Mouse (Mus musculus) hindbrain, embryonic 10.5 days (tissue): ENCODE results near the gene Lamc2. TPM values are rescaled to one million over a fixed set of nuclear protein-coding genes. Genes with fewer than 3 reads are reported as not detected.
A peak's percentile ranks its signal among the peaks of the same experiment; 100 is the strongest.

ENCODE experiments used
- DNase-seq: peaks from one replicate; pipeline ENCODE4 v3.0.0-alpha.2; 2017; ENCODE audit warnings: low spot score
- H3K27ac ChIP-seq: fragments of 300-500 bp; sonication (generic); 2 replicates; pipeline ENCODE4 v1.5.1; 2016; ENCODE audit warnings: mild to moderate bottlenecking, moderate library complexity
- H3K27me3 ChIP-seq: fragments of 300-500 bp; sonication (generic); 2 replicates; pipeline ENCODE4 v1.6.1; 2016; ENCODE audit warnings: mild to moderate bottlenecking; ENCODE audit not compliant: poor library complexity, insufficient read depth, severe bottlenecking
- H3K36me3 ChIP-seq: fragments of 300-500 bp; sonication (generic); 2 replicates; pipeline ENCODE4 v1.6.1; 2016; ENCODE audit warnings: mild to moderate bottlenecking, moderate library complexity
- H3K4me1 ChIP-seq: fragments of 300-500 bp; sonication (generic); replicated peaks from 2 replicates; pipeline ENCODE4 v1.6.1; 2016; ENCODE audit warnings: mild to moderate bottlenecking
- H3K4me3 ChIP-seq: fragments of 300-500 bp; sonication (generic); 2 replicates; pipeline ENCODE4 v1.5.1; 2016; ENCODE audit warnings: mild to moderate bottlenecking, moderate library complexity
- H3K9me3 ChIP-seq: fragments of 300-500 bp; sonication (generic); 2 replicates; pipeline ENCODE4 v1.6.1; 2016; ENCODE audit warnings: mild to moderate bottlenecking, moderate library complexity
- WGBS: fragments of 180-500 bp; shearing (Covaris S2); methylation state at CpG from one replicate; pipeline ENCODE4 v1.1.7; 2016; 5-methylcytosine and 5-hydroxymethylcytosine counted together
- polyA plus RNA-seq: library from polyadenylated mRNA; unstranded; fragments of >200 nt; fragmentation: Nextera tagmentation; extraction: Ambion mirVana; gene quantifications from 2 replicates; pipeline ENCODE4 v1.2.1, GENCODE M21; 2016

Lamc2 gene
- polyA plus RNA-seq, 1 experiment from 2014 or later, result 2.3 TPM

GRCm38 (mm10) chr1:153115315-153115714 is 70.9 kb downstream of the Lamc2 start:
- H3K4me1 ChIP-seq, result no peaks in the 10 kb centered on the region
- no peaks in the 10 kb centered on the region for H3K27me3 ChIP-seq
- WGBS, result 84% methylated on average over 8 of the region's 8 CpGs
- H3K9me3 ChIP-seq, result no peaks in the 10 kb centered on the region
- H3K4me3 ChIP-seq, result no peak overlapping the region
- DNase-seq, result no peak
- no peak overlapping the region for H3K27ac ChIP-seq
- no peaks in the 10 kb centered on the region for H3K36me3 ChIP-seq

GRCm38 (mm10) chr1:153111596-153111995 is 74.7 kb downstream of the Lamc2 start:
- H3K27me3 ChIP-seq, result no peaks in the 10 kb centered on the region
- peaks cover 7% of the 10 kb centered on the region for H3K4me1 ChIP-seq
- no peak for DNase-seq
- H3K9me3 ChIP-seq, result no peaks in the 10 kb centered on the region
- 80% methylated on average over 4 of the region's 4 CpGs for WGBS
- H3K36me3 ChIP-seq, result no peaks in the 10 kb centered on the region
- H3K4me3 ChIP-seq, result no peak overlapping the region
- no peak overlapping the region for H3K27ac ChIP-seq

- WGBS, result 79% methylated on average over 3 of the region's 3 CpGs
- no peak overlapping the region for H3K4me3 ChIP-seq
- peaks cover 7% of the 10 kb centered on the region for H3K4me1 ChIP-seq
These were observed 76.4 kb downstream of the Lamc2 start for GRCm38 (mm10) chr1:153109836-153110235.

GRCm38 (mm10) chr1:153109346-153109745 is 76.9 kb downstream of the Lamc2 start:
- H3K4me3 ChIP-seq, result no peak overlapping the region
- no peak overlapping the region for H3K27ac ChIP-seq
- H3K9me3 ChIP-seq, result no peaks in the 10 kb centered on the region
- no peaks in the 10 kb centered on the region for H3K36me3 ChIP-seq
- H3K27me3 ChIP-seq, result no peaks in the 10 kb centered on the region
- WGBS, result 84% methylated on average over 5 of the region's 5 CpGs
- DNase-seq, result no peak
- H3K4me1 ChIP-seq, result peaks cover 10% of the 10 kb centered on the region

More at GRCm38 (mm10) chr1:153109836-153110235, 76.4 kb downstream of the Lamc2 start:
- Histone ChIP-seq H3K9me3 (no peaks in the 10 kb centered on the region), H3K27ac (no peak overlapping the region), H3K27me3 (no peaks in the 10 kb centered on the region), H3K36me3 (no peaks in the 10 kb centered on the region)
- DNase-seq, result no peak

- WGBS, result 67% methylated on average over 7 of the region's 7 CpGs
- no peak for DNase-seq
- H3K27ac ChIP-seq, result no peak overlapping the region; the same call in 1 of the 2 replicates
These were observed 78.4 kb downstream of the Lamc2 start for GRCm38 (mm10) chr1:153107866-153108265.

GRCm38 (mm10) chr1:153104804-153105203 is 81.4 kb downstream of the Lamc2 start:
- H3K27ac ChIP-seq, result no peak overlapping the region
- no peaks in the 10 kb centered on the region for H3K27me3 ChIP-seq
- no peaks in the 10 kb centered on the region for H3K9me3 ChIP-seq
- H3K4me1 ChIP-seq, result peaks cover 18% of the 10 kb centered on the region
- no peak overlapping the region for H3K4me3 ChIP-seq
- 81% methylated on average over 12 of the region's 12 CpGs for WGBS
- H3K36me3 ChIP-seq, result no peaks in the 10 kb centered on the region
- no peak for DNase-seq

More at GRCm38 (mm10) chr1:153107866-153108265, 78.4 kb downstream of the Lamc2 start:
- H3K4me1 ChIP-seq, result peaks cover 13% of the 10 kb centered on the region
- no peaks in the 10 kb centered on the region for H3K27me3 ChIP-seq
- H3K4me3 ChIP-seq, result no peak overlapping the region
- H3K9me3 ChIP-seq, result no peaks in the 10 kb centered on the region
- H3K36me3 ChIP-seq, result no peaks in the 10 kb centered on the region

- Histone ChIP-seq H3K4me1 (peaks cover 27% of the 10 kb centered on the region), H3K27ac (no peak overlapping the region), H3K27me3 (no peaks in the 10 kb centered on the region), H3K36me3 (no peaks in the 10 kb centered on the region), H3K9me3 (no peaks in the 10 kb centered on the region), H3K4me3 (no peak overlapping the region)
- WGBS, result 93% methylated on average over 8 of the region's 8 CpGs
- no peak for DNase-seq
These were observed 83.1 kb downstream of the Lamc2 start for GRCm38 (mm10) chr1:153103186-153103554.

GRCm38 (mm10) chr1:153102296-153103185 is 83.7 kb downstream of the Lamc2 start:
- Histone ChIP-seq H3K27me3 (no peaks in the 10 kb centered on the region), H3K27ac (peak overlapping the region; percentile 23; the same call in 1 of the 2 replicates), H3K4me3 (no peak overlapping the region), H3K9me3 (no peaks in the 10 kb centered on the region), H3K36me3 (no peaks in the 10 kb centered on the region), H3K4me1 (peaks cover 24% of the 10 kb centered on the region)
- no peak for DNase-seq
- WGBS, result 95% methylated on average over 17 of the region's 17 CpGs

- WGBS, result 44% methylated on average over 9 of the region's 9 CpGs
- peaks cover 24% of the 10 kb centered on the region for H3K4me1 ChIP-seq
- no peak overlapping the region for H3K4me3 ChIP-seq
- H3K9me3 ChIP-seq, result no peaks in the 10 kb centered on the region
- peak; percentile 39 for DNase-seq
- H3K36me3 ChIP-seq, result no peaks in the 10 kb centered on the region
- H3K27ac ChIP-seq, result peak overlapping the region; percentile 54; the same call in 1 of the 2 replicates
- H3K27me3 ChIP-seq, result no peaks in the 10 kb centered on the region
These were observed 84.8 kb downstream of the Lamc2 start for GRCm38 (mm10) chr1:153101327-153101880.

GRCm38 (mm10) chr1:153100912-153101311 is 85.3 kb downstream of the Lamc2 start:
- Histone ChIP-seq H3K4me1 (peaks cover 29% of the 10 kb centered on the region), H3K4me3 (no peak overlapping the region), H3K27me3 (peaks cover 3% of the 10 kb centered on the region; the same call in 1 of the 2 replicates), H3K9me3 (no peaks in the 10 kb centered on the region), H3K27ac (peak overlapping the region; percentile 54; the same call in 1 of the 2 replicates), H3K36me3 (no peaks in the 10 kb centered on the region)
- WGBS, result 63% methylated on average over 9 of the region's 9 CpGs
- no peak for DNase-seq

GRCm38 (mm10) chr1:153098586-153098985 is 87.7 kb downstream of the Lamc2 start:
- no peak overlapping the region for H3K4me3 ChIP-seq
- peaks cover 43% of the 10 kb centered on the region for H3K4me1 ChIP-seq
- no peaks in the 10 kb centered on the region for H3K9me3 ChIP-seq
- peak; percentile 26 for DNase-seq
- H3K27ac ChIP-seq, result peak overlapping the region; percentile 51
- no peaks in the 10 kb centered on the region for H3K36me3 ChIP-seq
- H3K27me3 ChIP-seq, result peaks cover 19% of the 10 kb centered on the region
- 32% methylated on average over 11 of the region's 11 CpGs for WGBS

- Histone ChIP-seq H3K4me3 (no peak overlapping the region), H3K27ac (no peak overlapping the region), H3K36me3 (no peaks in the 10 kb centered on the region), H3K4me1 (peaks cover 55% of the 10 kb centered on the region), H3K9me3 (no peaks in the 10 kb centered on the region), H3K27me3 (peaks cover 19% of the 10 kb centered on the region)
- DNase-seq, result no peak
- WGBS, result 92% methylated on average over 6 of the region's 6 CpGs
These were observed 89.1 kb downstream of the Lamc2 start for GRCm38 (mm10) chr1:153097017-153097675.
